Mouse (Mus musculus): Measurements from ENCODE around the gene Ubxn6. TPM values are rescaled to one million over a fixed set of nuclear protein-coding genes. Genes with fewer than 3 reads are reported as not detected.

Gene Ubxn6
- polyA plus RNA-seq, 1 experiment from 2014 or later: 35.5 TPM

- peaks cover 85% of the 10 kb centered on the region for H3K4me1 ChIP-seq (replicated peaks)
- no peak overlapping the region for H3K4me2 ChIP-seq
- 82% methylated on average over 4 of the region's 4 CpGs for WGBS
- H3K27ac ChIP-seq (ENCODE audit: poor library complexity, severe bottlenecking): no peak overlapping the region
- H3K9me3 ChIP-seq (replicated peaks): no peaks in the 10 kb centered on the region
- H3K36me3 ChIP-seq: peaks cover 35% of the 10 kb centered on the region
- H3K27me3 ChIP-seq (replicated peaks): no peaks in the 10 kb centered on the region
- no peak for ATAC-seq (ENCODE audit: insufficient number of reproducible peaks, low FRiP score)
- no peak overlapping the region for H3K4me3 ChIP-seq
- H3K9ac ChIP-seq: no peak overlapping the region; the same call in 1 of the 2 replicates
Observed at GRCm38 (mm10) chr17:56022989-56023290, 51.9 kb downstream of the Ubxn6 start.

DNA sequence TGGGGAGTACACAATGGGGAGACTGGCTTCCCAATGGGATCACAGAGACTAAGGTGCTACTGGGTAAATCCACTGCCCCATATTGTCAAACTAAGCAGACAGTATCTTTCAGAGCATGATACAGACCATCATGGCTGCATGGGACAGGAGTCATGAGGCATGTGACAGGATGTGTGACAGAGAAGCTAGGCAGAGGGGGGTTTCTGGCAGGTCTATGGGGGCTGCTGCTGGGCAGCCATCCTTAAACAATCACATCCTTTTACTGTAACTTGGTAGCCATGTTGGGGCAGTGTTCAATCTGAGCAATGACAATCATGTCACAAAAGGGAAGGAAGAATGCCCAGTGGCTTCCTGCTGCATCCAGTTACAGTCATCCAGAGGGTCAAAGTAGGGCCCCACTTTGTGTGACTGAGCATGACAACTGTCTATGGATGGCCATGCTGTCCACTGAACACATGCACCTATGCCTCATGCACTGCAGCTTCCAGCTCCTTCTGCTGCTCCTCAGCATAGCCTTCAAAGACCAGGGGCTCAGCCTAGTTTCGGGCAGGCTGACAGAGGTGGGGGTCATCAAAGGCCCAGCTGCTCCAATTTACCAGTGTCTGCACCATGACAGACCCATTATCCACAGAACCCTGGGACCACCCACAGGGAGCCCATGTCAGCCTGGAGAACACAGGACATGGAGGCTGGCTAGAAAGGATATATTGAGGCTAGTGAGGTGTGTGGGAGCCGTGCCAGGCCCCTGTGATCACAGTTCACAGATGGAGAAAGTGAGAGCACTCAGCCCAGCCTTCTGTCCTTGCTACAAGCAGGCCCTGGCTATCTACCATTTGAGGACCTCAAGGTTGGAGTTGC is 52.5 kb downstream of the Ubxn6 start:
- Histone ChIP-seq H3K36me3 (peaks cover 36% of the 10 kb centered on the region), H3K4me1 (replicated peaks) (peaks cover 79% of the 10 kb centered on the region), H3K9ac (no peak overlapping the region), H3K4me2 (no peak overlapping the region), H3K27me3 (replicated peaks) (no peaks in the 10 kb centered on the region), H3K4me3 (no peak overlapping the region), H3K27ac (ENCODE audit: poor library complexity, severe bottlenecking) (no peak overlapping the region), H3K9me3 (replicated peaks) (no peaks in the 10 kb centered on the region)
- ATAC-seq (ENCODE audit: insufficient number of reproducible peaks, low FRiP score): no peak
- 94% methylated on average over 2 of the region's 2 CpGs for WGBS

DNA sequence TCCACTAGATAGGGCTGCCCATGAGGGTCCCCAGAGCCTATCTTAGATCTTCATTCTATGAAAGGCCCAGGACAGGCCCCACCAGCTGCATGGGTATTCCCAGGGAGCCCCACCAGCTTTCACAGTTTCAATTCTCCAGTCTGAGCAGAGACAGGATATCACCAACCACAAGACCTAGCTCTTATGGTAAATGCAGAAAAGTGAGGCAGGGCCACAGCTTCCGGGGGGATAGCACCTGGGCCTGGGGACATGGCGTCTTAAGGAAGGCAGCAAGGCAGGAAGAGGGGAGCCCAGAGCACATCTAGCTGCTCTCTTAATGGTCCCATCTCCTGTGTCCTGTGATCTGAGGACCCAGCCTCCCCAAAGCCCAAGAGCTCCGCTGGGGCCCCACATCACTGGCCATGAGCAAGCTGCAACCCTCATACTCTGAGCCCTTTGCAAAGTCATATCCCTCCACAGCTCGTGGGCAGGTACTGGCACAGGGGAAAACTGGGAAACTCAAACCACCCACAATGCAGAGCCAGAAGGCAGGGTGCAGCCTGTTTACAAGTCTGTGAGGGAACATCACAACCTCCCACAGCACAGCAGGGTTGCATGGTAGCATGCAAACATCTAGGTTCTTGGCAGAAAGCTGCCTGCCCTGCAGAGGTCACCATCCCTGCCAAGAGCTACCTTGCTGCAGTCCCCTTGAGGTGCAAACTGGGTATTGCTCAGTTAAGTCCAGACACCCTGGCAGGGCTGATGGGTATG is 53.5 kb downstream of the Ubxn6 start:
- Histone ChIP-seq H3K4me2 (no peak overlapping the region), H3K27me3 (replicated peaks) (no peaks in the 10 kb centered on the region), H3K4me1 (replicated peaks) (peaks cover 69% of the 10 kb centered on the region), H3K9ac (0 out of 2 replicates have a peak overlapping the region, but pooled peaks have one; percentile 13), H3K36me3 (peaks cover 44% of the 10 kb centered on the region), H3K27ac (ENCODE audit: poor library complexity, severe bottlenecking) (no peak overlapping the region), H3K9me3 (replicated peaks) (no peaks in the 10 kb centered on the region), H3K4me3 (no peak overlapping the region)
- 75% methylated on average over 4 of the region's 4 CpGs for WGBS
- ATAC-seq (ENCODE audit: insufficient number of reproducible peaks, low FRiP score): no peak

- no peak for ATAC-seq (ENCODE audit: insufficient number of reproducible peaks, low FRiP score)
- Histone ChIP-seq H3K9me3 (replicated peaks) (no peaks in the 10 kb centered on the region), H3K27me3 (replicated peaks) (no peaks in the 10 kb centered on the region), H3K4me3 (no peak overlapping the region), H3K36me3 (peaks cover 52% of the 10 kb centered on the region), H3K4me2 (no peak overlapping the region), H3K27ac (ENCODE audit: poor library complexity, severe bottlenecking) (no peak overlapping the region), H3K4me1 (replicated peaks) (peaks cover 61% of the 10 kb centered on the region), H3K9ac (0 out of 2 replicates have a peak overlapping the region, but pooled peaks have one; percentile 28)
- WGBS: 83% methylated on average over 6 of the region's 6 CpGs
Observed at GRCm38 (mm10) chr17:56020400-56021084, 54.3 kb downstream of the Ubxn6 start.

- no peak overlapping the region for H3K27ac ChIP-seq (ENCODE audit: poor library complexity, severe bottlenecking)
- no peak overlapping the region for H3K9ac ChIP-seq
- ATAC-seq (ENCODE audit: insufficient number of reproducible peaks, low FRiP score): 0 out of 2 replicates have a peak, but pooled peaks have one; percentile 5
- no peaks in the 10 kb centered on the region for H3K27me3 ChIP-seq (replicated peaks)
- no peak overlapping the region for H3K4me2 ChIP-seq
- H3K9me3 ChIP-seq (replicated peaks): no peaks in the 10 kb centered on the region
- 72% methylated on average over 20 of the region's 20 CpGs for WGBS
- H3K4me1 ChIP-seq (replicated peaks): peaks cover 41% of the 10 kb centered on the region
- 0 out of 2 replicates have a peak overlapping the region, but pooled peaks have one; percentile 5 for H3K4me3 ChIP-seq
- peaks cover 70% of the 10 kb centered on the region for H3K36me3 ChIP-seq
Observed at GRCm38 (mm10) chr17:56018347-56019131, 56.3 kb downstream of the Ubxn6 start.

DNA sequence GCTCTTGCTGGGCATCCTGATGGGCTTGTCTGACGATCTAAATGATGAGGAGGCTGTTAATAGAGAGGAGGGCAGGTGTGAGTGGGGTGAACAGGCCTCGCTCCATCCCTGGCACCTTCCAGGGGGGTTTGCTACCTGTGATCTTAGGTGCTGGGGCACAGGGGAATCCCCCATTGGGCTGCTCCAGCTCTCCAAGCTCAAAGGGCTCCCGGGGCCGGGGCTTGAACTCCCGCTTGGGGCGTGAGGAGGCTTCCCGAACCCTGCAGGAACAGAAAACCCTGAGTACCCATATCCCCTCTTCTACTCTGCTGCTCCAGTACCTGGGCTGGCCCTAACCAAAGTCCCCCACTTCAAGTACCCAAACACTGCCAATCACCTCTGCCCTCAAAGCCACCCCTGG is 57.0 kb downstream of the Ubxn6 start:
- WGBS: 90% methylated on average over 7 of the region's 7 CpGs
- Histone ChIP-seq H3K27ac (ENCODE audit: poor library complexity, severe bottlenecking) (no peak overlapping the region), H3K4me2 (no peak overlapping the region), H3K4me1 (replicated peaks) (peaks cover 34% of the 10 kb centered on the region), H3K27me3 (replicated peaks) (no peaks in the 10 kb centered on the region), H3K4me3 (no peak overlapping the region), H3K36me3 (peaks cover 76% of the 10 kb centered on the region), H3K9me3 (replicated peaks) (no peaks in the 10 kb centered on the region), H3K9ac (no peak overlapping the region)
- ATAC-seq (ENCODE audit: insufficient number of reproducible peaks, low FRiP score): 0 out of 2 replicates have a peak, but pooled peaks have one; percentile 9

Other genes with a start within 250 kb of the Ubxn6 start
- gene Zfp119a, start 196.1 kb downstream of the Ubxn6 start, polyA plus RNA-seq (2016; fragmentation: Nextera tagmentation; extraction: Ambion mirVana): 6.3 and 7.4 TPM in 2 replicates
- 7.3 and 8.0 TPM in 2 replicates for gene Zfp959, start 182.9 kb downstream of the Ubxn6 start, polyA plus RNA-seq (2016; fragmentation: Nextera tagmentation; extraction: Ambion mirVana)
- gene Zfp119b, start 125.5 kb downstream of the Ubxn6 start, polyA plus RNA-seq (2016; fragmentation: Nextera tagmentation; extraction: Ambion mirVana): 3.1 and 4.3 TPM in 2 replicates
- 0.40 TPM in 1 of 2 replicates, not detected in the other for gene Ebi3, start 122.4 kb downstream of the Ubxn6 start, polyA plus RNA-seq (2016; fragmentation: Nextera tagmentation; extraction: Ambion mirVana)
- 17.4 and 17.5 TPM in 2 replicates for gene Yju2, start 115.9 kb downstream of the Ubxn6 start, polyA plus RNA-seq (2016; fragmentation: Nextera tagmentation; extraction: Ambion mirVana)
- gene Shd, start 104.6 kb downstream of the Ubxn6 start, polyA plus RNA-seq (2016; fragmentation: Nextera tagmentation; extraction: Ambion mirVana): 7.2 and 9.2 TPM in 2 replicates
- 5.2 and 5.6 TPM in 2 replicates for gene Fsd1, start 88.5 kb downstream of the Ubxn6 start, polyA plus RNA-seq (2016; fragmentation: Nextera tagmentation; extraction: Ambion mirVana)
- 10.2 and 10.4 TPM in 2 replicates for gene Stap2, start 69.4 kb downstream of the Ubxn6 start, polyA plus RNA-seq (2016; fragmentation: Nextera tagmentation; extraction: Ambion mirVana)
- gene Mpnd, start 69.3 kb downstream of the Ubxn6 start, polyA plus RNA-seq (2016; fragmentation: Nextera tagmentation; extraction: Ambion mirVana): 75.4 and 78.7 TPM in 2 replicates
- 93.2 and 96.6 TPM in 2 replicates for gene Sh3gl1, start 38.4 kb downstream of the Ubxn6 start, polyA plus RNA-seq (2016; fragmentation: Nextera tagmentation; extraction: Ambion mirVana)
- 22.0 and 22.6 TPM in 2 replicates for gene Chaf1a, start 34.6 kb downstream of the Ubxn6 start, polyA plus RNA-seq (2016; fragmentation: Nextera tagmentation; extraction: Ambion mirVana)
- 93.1 and 95.1 TPM in 2 replicates for gene Hdgfl2, start 4.6 kb upstream of the Ubxn6 start, polyA plus RNA-seq (2016; fragmentation: Nextera tagmentation; extraction: Ambion mirVana)
- 0.05 and 0.12 TPM in 2 replicates for gene Plin4, start 34.8 kb upstream of the Ubxn6 start, polyA plus RNA-seq (2016; fragmentation: Nextera tagmentation; extraction: Ambion mirVana)
- 0.09 and 0.17 TPM in 2 replicates for gene Plin5, start 42.6 kb upstream of the Ubxn6 start, polyA plus RNA-seq (2016; fragmentation: Nextera tagmentation; extraction: Ambion mirVana)
- gene Lrg1, start 47.0 kb upstream of the Ubxn6 start, polyA plus RNA-seq (2016; fragmentation: Nextera tagmentation; extraction: Ambion mirVana): 0.18 TPM in 1 of 2 replicates, not detected in the other
- 0.44 and 0.57 TPM in 2 replicates for gene Sema6b, start 65.3 kb upstream of the Ubxn6 start, polyA plus RNA-seq (2016; fragmentation: Nextera tagmentation; extraction: Ambion mirVana)
- 4.8 and 5.0 TPM in 2 replicates for gene Tnfaip8l1, start 87.4 kb upstream of the Ubxn6 start, polyA plus RNA-seq (2016; fragmentation: Nextera tagmentation; extraction: Ambion mirVana)
- 72.9 and 73.2 TPM in 2 replicates for gene Mydgf, start 108.9 kb upstream of the Ubxn6 start, polyA plus RNA-seq (2016; fragmentation: Nextera tagmentation; extraction: Ambion mirVana)
- gene Dpp9, start 143.9 kb upstream of the Ubxn6 start, polyA plus RNA-seq (2016; fragmentation: Nextera tagmentation; extraction: Ambion mirVana): 27.8 and 28.4 TPM in 2 replicates
- gene Fem1a, start 181.8 kb upstream of the Ubxn6 start, polyA plus RNA-seq (2016; fragmentation: Nextera tagmentation; extraction: Ambion mirVana): 19.5 and 19.9 TPM in 2 replicates
- gene Ticam1, start 201.8 kb upstream of the Ubxn6 start, polyA plus RNA-seq (2016; fragmentation: Nextera tagmentation; extraction: Ambion mirVana): 8.6 and 9.5 TPM in 2 replicates
- gene Plin3, start 217.8 kb upstream of the Ubxn6 start, polyA plus RNA-seq (2016; fragmentation: Nextera tagmentation; extraction: Ambion mirVana): 59.1 and 60.0 TPM in 2 replicates
- gene Arrdc5, start 225.3 kb upstream of the Ubxn6 start, polyA plus RNA-seq (2016; fragmentation: Nextera tagmentation; extraction: Ambion mirVana): not detected in 2 replicates
- gene Uhrf1, start 228.3 kb upstream of the Ubxn6 start, polyA plus RNA-seq (2016; fragmentation: Nextera tagmentation; extraction: Ambion mirVana): 88.4 and 91.2 TPM in 2 replicates

Data from heart, embryonic 12.5 days (tissue).